Mouse (Mus musculus) cerebellum, adult 11-12 months (tissue): ENCODE results near the gene Kctd11.

Experiments
- DNase-seq: peaks from one replicate; pipeline ENCODE4 v3.0.0; 2022

Kctd11 gene

GRCm38 (mm10) chr11:69838714-69839104 is 42.5 kb downstream of the Kctd11 start:
- DNase-seq: no peak

- DNase-seq: peak; percentile 98
Measured at GRCm38 (mm10) chr11:69837952-69838713, 43.1 kb downstream of the Kctd11 start, which contains the start of gene Tmem256. Gene Tmem256, plus strand, starts transcription at chr11:69838514.

- no peak for DNase-seq
Measured at GRCm38 (mm10) chr11:69837604-69837951, 43.6 kb downstream of the Kctd11 start, which contains the start of gene Nlgn2. Gene Nlgn2, minus strand, starts transcription at chr11:69837784.

GRCm38 (mm10) chr11:69836703-69837576 is 44.3 kb downstream of the Kctd11 start:
- DNase-seq: peak; percentile 79

GRCm38 (mm10) chr11:69835966-69836335 is 45.3 kb downstream of the Kctd11 start:
- DNase-seq: peak; percentile 68

- DNase-seq: no peak
Measured at GRCm38 (mm10) chr11:69835326-69835965, 45.8 kb downstream of the Kctd11 start.

GRCm38 (mm10) chr11:69834001-69834549 is 47.1 kb downstream of the Kctd11 start:
- peak; percentile 44 for DNase-seq

GRCm38 (mm10) chr11:69833554-69833953 is 47.7 kb downstream of the Kctd11 start:
- no peak for DNase-seq

GRCm38 (mm10) chr11:69828832-69829231 is 52.4 kb downstream of the Kctd11 start:
- DNase-seq: no peak
